Mouse (Mus musculus) liver, postnatal 0 days (tissue): ENCODE measurements around the gene Slit3. TPM values are rescaled to one million over a fixed set of nuclear protein-coding genes. Genes with fewer than 3 reads are reported as not detected.

Experiments
- ATAC-seq: fragments of 200-750 bp; cut with Nextera tagmentation; 2 replicates; pipeline ENCODE4 v1.8.0; 2017; ENCODE audit warnings: mild to moderate bottlenecking, moderate library complexity
- DNase-seq: peaks from one replicate; pipeline ENCODE4 v3.0.0-alpha.2; 2016
- H3K27ac ChIP-seq: fragments of 300-500 bp; sonication (generic); 2 replicates; pipeline ENCODE4 v1.5.1; 2014; ENCODE audit warnings: antibody characterized with exemption, moderate library complexity, mild to moderate bottlenecking, low read depth
- H3K27me3 ChIP-seq: fragments of 300-500 bp; sonication (generic); 2 replicates; pipeline ENCODE4 v1.6.1; 2014; ENCODE audit warnings: low read length, control low read depth, mixed read lengths; ENCODE audit not compliant: insufficient read depth
- H3K36me3 ChIP-seq: fragments of 300-500 bp; sonication (generic); replicated peaks from 2 replicates; pipeline ENCODE4 v1.6.1; 2014; ENCODE audit warnings: mild to moderate bottlenecking, control low read depth, low read length, moderate library complexity, mixed read lengths; ENCODE audit not compliant: insufficient read depth
- H3K4me1 ChIP-seq: fragments of 300-500 bp; sonication (generic); 2 replicates; pipeline ENCODE4 v1.6.1; 2014; ENCODE audit warnings: antibody characterized with exemption, mild to moderate bottlenecking, control low read depth; ENCODE audit not compliant: insufficient read depth
- H3K4me2 ChIP-seq: fragments of 300-500 bp; sonication (generic); 2 replicates; pipeline ENCODE4 v1.6.1; 2014; ENCODE audit warnings: low read depth, mild to moderate bottlenecking, low read length, moderate library complexity, mixed read lengths
- H3K4me3 ChIP-seq: fragments of 300-500 bp; sonication (generic); 2 replicates; pipeline ENCODE4 v1.5.1; 2014; ENCODE audit warnings: low read depth, low read length
- H3K9ac ChIP-seq: fragments of 300-500 bp; sonication (generic); replicated peaks from 2 replicates; pipeline ENCODE4 v1.6.1; 2014; ENCODE audit warnings: mild to moderate bottlenecking, moderate library complexity
- H3K9me3 ChIP-seq: fragments of 300-500 bp; sonication (generic); 2 replicates; pipeline ENCODE4 v1.6.1; 2016; ENCODE audit warnings: mild to moderate bottlenecking, control low read depth, low read length, mixed read lengths
- CTCF ChIP-seq: sonication (generic); IDR thresholded peaks from 2 replicates; pipeline ENCODE4 v1.5.1; 2016; ENCODE audit warnings: antibody characterized with exemption, low read depth
- EP300 ChIP-seq: IDR thresholded peaks from 2 replicates; pipeline ENCODE4 v1.6.1; 2016; ENCODE audit warnings: antibody characterized with exemption, low read depth, mild to moderate bottlenecking
- WGBS: fragments of 180-500 bp; shearing (Covaris S2); extraction: QIAGEN DNeasy Blood & Tissue Kit; methylation state at CpG from one replicate; pipeline ENCODE4 v1.1.7; 2014; ENCODE audit not compliant: insufficient replicate concordance; 5-methylcytosine and 5-hydroxymethylcytosine counted together
- polyA plus RNA-seq: library from polyadenylated mRNA; unstranded; fragments of >200 nt; fragmentation: Nextera tagmentation; extraction: Ambion mirVana; gene quantifications from 2 replicates; pipeline ENCODE4 v1.2.1, GENCODE M21; 2015

Slit3 gene
- polyA plus RNA-seq, 1 experiment from 2014 or later = 0.20 TPM

GRCm38 (mm10) chr11:35526219-35526762, 405.3 kb downstream of the Slit3 start:
- ATAC-seq (peak; percentile 82), DNase-seq (peak; percentile 18)
- H3K27ac ChIP-seq = no peak overlapping the region
- H3K4me1 ChIP-seq = no peaks in the 10 kb centered on the region
- TF ChIP-seq CTCF (no peak), EP300 (no peak)
- H3K27me3 ChIP-seq = no peaks in the 10 kb centered on the region
- no peak overlapping the region for H3K4me3 ChIP-seq
- H3K36me3 ChIP-seq = no peaks in the 10 kb centered on the region
- H3K9ac ChIP-seq = no peak overlapping the region
- H3K4me2 ChIP-seq = no peak overlapping the region
- no peaks in the 10 kb centered on the region for H3K9me3 ChIP-seq
- WGBS = 59% methylated on average over 9 of the region's 9 CpGs

- H3K27ac ChIP-seq = no peak overlapping the region
- no peaks in the 10 kb centered on the region for H3K9me3 ChIP-seq
- DNase-seq (no peak), ATAC-seq (no peak)
- 79% methylated on average over 7 of the region's 7 CpGs for WGBS
- H3K36me3 ChIP-seq = no peaks in the 10 kb centered on the region
- no peak overlapping the region for H3K4me2 ChIP-seq
- no peak overlapping the region for H3K4me3 ChIP-seq
- no peak for TF ChIP-seq EP300
- no peak for TF ChIP-seq CTCF
- H3K9ac ChIP-seq = no peak overlapping the region
- H3K27me3 ChIP-seq = no peaks in the 10 kb centered on the region
- no peaks in the 10 kb centered on the region for H3K4me1 ChIP-seq
These were observed 406.9 kb downstream of the Slit3 start for GRCm38 (mm10) chr11:35527816-35528462.

GRCm38 (mm10) chr11:35535027-35535426, 414.0 kb downstream of the Slit3 start:
- ATAC-seq (no peak), DNase-seq (no peak)
- H3K9me3 ChIP-seq = no peaks in the 10 kb centered on the region

GRCm38 (mm10) chr11:35537128-35538088, 416.4 kb downstream of the Slit3 start:
- WGBS = 45% methylated on average over 18 of the region's 18 CpGs
- Histone ChIP-seq H3K9ac (no peak overlapping the region), H3K4me2 (no peak overlapping the region), H3K9me3 (no peaks in the 10 kb centered on the region), H3K4me1 (no peaks in the 10 kb centered on the region), H3K27ac (no peak overlapping the region), H3K4me3 (no peak overlapping the region), H3K36me3 (no peaks in the 10 kb centered on the region), H3K27me3 (no peaks in the 10 kb centered on the region)
- no peak for ATAC-seq
- TF ChIP-seq CTCF (no peak), EP300 (no peak)
- no peak for DNase-seq

More at GRCm38 (mm10) chr11:35535027-35535426, 414.0 kb downstream of the Slit3 start:
- Histone ChIP-seq H3K4me2 (no peak overlapping the region), H3K4me1 (no peaks in the 10 kb centered on the region), H3K36me3 (no peaks in the 10 kb centered on the region), H3K4me3 (no peak overlapping the region), H3K27ac (no peak overlapping the region), H3K9ac (no peak overlapping the region), H3K27me3 (no peaks in the 10 kb centered on the region)
- TF ChIP-seq CTCF = no peak
- no peak for TF ChIP-seq EP300
- WGBS = 59% methylated on average over 6 of the region's 6 CpGs

- H3K9ac ChIP-seq = no peak overlapping the region
- no peaks in the 10 kb centered on the region for H3K9me3 ChIP-seq
- DNase-seq (no peak), ATAC-seq (no peak)
- TF ChIP-seq CTCF (no peak), EP300 (no peak)
- H3K27ac ChIP-seq = no peak overlapping the region
- 75% methylated on average over 10 of the region's 10 CpGs for WGBS
- H3K4me3 ChIP-seq = no peak overlapping the region
- no peaks in the 10 kb centered on the region for H3K4me1 ChIP-seq
- no peaks in the 10 kb centered on the region for H3K36me3 ChIP-seq
- no peak overlapping the region for H3K4me2 ChIP-seq
- peaks cover 11% of the 10 kb centered on the region; the same call in 1 of the 2 replicates for H3K27me3 ChIP-seq
These were observed 421.7 kb downstream of the Slit3 start for GRCm38 (mm10) chr11:35542731-35543130.
